Mouse (Mus musculus) lung, adult 18-20 months (tissue): ENCODE measurements at regions not wholly inside any gene's neighbourhood (a gene's known extent, or its start where the extent isn't known, plus 50 kb on each side); places are given as distances from the start of the nearest gene placed in this dataset.

Experiments used
- DNase-seq, 2 experiments: peaks; one replicate each; pipeline ENCODE4 v3.0.0; 2022; ENCODE audit warnings: mixed read lengths in 2 of 2

DNA sequence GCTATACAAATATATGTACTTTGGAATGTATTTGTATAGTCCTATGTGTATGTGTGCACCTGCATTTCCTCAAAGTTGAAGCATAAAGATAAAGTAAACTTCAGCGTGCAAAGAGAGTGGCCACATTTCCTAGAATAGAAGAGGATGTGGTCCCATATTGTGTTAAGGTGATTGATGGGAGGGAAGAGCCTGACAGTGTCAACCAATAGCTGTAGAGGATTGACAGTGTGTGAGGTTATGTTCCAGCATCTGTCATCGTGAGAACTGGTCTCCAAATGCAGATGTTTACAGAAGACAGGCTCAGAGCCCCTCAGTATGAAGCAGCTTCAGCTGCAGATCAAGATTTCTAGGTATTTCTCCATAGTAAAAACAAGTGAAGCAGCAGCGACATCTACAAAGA lies 1114.5 kb downstream of the Gsdmc2 start:
- DNase-seq, result no peak

DNA sequence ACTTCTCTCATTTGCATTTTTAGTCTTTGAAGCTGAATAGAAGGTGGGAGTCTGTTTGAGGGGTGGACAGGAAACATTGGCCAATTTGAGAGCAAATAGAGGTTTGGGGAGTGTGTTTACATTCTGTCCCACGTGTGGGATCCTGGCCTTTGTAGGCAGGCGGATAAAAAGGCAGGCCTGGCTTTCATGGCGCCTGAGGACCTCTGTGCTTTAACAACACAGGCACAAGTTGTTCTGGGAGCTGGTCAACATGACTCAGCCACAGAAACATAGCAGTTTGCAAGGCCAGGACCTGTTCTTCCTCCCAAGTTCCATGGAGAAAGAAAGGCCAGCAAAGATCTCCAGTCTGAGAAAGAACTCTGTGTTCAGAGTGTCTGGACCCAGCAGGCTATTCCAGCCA lies 1130.7 kb downstream of the Gsdmc2 start:
- no peak for DNase-seq

DNA sequence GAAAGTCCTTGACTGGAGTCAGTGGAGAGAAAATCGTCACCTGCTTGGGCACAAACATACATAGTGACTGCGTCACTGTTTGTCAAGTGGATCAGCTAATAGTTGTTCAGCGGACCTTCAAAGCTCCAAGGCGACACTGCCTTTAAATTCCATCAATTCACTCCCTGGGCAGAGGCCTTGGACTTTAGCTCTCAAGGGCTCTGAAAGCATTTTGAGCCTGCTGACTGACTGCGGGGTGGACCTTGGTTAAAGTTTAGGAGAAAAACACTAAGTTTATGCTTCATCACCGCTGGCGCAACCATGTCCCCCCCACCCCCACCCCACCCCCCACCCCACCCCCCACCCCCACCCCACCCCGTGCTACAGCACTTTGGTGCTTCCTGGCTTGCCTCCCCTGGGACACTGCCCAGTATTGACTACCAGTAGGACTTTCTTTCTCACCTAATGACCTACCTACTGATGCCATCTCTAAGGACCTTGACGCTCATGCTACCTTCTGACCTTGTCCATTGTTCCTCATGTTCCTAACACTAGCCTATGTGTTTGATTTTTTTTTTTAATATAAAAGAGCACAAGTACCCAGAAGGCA lies 1132.3 kb downstream of the Gsdmc2 start:
- DNase-seq, result peak; percentile 7 to 37

- DNase-seq, result no peak
These were observed 1132.9 kb downstream of the Gsdmc2 start for GRCm38 (mm10) chr15:62712060-62712542.

DNA sequence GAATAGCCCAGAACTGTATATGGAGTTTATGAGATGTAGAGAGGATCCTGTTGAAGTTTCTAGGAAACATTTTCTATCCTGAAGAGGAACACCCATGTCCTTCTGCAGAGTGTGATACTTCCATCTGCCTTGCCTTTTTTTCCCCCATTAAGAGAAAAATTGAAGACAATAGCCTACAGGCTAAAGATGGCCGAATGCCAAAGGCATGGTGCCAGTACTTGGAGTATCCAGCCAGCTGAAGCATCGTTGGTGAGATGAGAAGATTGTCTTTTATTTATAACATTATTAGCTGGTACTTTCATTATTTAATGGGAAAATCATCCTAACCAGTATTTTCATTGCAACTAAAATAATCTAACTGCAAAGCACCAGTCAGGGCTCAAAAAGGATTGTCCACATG lies 1135.4 kb downstream of the Gsdmc2 start:
- no peak for DNase-seq

DNA sequence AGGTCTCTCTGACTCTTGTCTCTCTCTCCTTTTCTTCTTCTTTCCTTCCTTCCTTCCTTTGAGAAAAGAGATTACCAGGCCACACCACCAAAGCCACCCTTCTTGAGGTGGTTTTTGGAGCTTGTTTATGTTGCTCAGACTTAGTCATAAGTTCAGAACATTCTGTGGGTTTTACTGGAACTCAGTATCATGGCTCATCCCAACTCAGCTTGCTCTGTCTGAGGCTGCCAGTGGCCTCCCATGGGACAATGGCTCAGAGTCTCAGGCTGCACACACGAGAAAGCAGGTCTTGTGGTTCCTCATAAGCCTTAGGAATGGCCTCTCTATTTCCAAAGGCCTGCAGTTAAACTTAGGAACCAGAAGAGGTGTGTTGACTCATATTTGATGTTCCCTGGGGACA lies 1146.4 kb downstream of the Gsdmc2 start:
- peak in 1 of 2 experiments; percentile 0 for DNase-seq

GRCm38 (mm10) chr15:62694734-62695133 lies 1150.2 kb downstream of the Gsdmc2 start:
- no peak for DNase-seq

- DNase-seq, result no peak
These were observed 1151.3 kb downstream of the Gsdmc2 start for GRCm38 (mm10) chr15:62693671-62694070.

- DNase-seq, result no peak
These were observed 1171.6 kb downstream of the Gsdmc2 start for GRCm38 (mm10) chr15:62673410-62673809.

DNA sequence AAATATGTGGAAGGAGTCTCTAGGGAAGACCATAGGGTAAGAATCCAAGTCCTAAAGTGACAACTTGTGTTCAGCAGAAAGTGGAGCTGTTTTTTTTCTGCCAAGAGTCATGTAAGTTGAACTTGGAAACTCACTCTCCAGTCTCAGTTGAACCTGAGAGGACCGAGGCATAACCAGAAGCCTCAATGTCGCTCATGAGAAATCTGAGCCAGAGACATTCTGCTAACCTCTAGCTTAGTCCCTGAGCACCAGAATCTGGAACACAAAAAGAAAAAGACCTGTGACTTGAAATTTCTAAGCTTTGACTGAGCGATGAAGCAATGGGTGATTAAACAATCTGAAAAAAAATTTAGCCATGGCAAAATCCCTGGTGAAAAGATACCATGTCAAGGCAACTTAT lies 1175.0 kb downstream of the Gsdmc2 start:
- DNase-seq, result no peak

DNA sequence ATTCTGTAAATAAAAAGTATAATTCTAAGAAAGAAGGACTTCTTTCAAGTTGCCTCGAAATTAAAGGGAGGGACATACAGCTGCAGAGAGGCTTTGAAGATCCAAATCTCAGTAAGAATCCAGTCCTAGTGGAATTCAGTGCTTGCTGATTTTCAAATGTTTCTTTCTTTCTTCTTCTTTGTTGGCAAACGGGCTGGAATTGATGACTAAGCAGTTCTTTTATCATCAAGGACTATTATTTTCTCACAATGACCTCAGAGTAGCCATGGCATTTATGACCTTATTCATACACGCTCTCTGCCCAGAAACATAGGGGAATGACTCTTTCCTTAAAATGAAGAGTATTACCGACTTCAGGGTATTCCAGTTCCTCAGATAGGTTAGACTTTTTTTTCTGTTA lies 1185.9 kb downstream of the Gsdmc2 start:
- no peak for DNase-seq

DNA sequence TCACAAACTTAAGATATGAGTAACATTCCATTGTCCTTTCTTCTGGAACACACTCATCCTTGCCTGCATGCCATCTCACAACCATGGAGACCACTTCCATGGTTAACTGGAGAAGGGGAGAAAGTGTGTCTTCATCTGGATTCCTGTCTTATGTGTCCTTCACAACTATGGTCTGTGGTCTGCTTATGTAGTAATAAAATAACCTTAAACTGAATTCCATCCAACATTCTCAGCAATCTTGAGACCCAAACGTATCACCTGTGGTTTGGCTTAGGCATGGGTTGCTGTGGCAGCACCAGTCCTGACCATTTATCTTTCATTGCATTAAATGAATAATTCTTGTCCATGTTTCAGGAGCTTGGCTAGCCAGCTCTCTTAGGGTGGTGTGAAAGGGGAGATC lies 1186.3 kb downstream of the Gsdmc2 start:
- no peak for DNase-seq

DNA sequence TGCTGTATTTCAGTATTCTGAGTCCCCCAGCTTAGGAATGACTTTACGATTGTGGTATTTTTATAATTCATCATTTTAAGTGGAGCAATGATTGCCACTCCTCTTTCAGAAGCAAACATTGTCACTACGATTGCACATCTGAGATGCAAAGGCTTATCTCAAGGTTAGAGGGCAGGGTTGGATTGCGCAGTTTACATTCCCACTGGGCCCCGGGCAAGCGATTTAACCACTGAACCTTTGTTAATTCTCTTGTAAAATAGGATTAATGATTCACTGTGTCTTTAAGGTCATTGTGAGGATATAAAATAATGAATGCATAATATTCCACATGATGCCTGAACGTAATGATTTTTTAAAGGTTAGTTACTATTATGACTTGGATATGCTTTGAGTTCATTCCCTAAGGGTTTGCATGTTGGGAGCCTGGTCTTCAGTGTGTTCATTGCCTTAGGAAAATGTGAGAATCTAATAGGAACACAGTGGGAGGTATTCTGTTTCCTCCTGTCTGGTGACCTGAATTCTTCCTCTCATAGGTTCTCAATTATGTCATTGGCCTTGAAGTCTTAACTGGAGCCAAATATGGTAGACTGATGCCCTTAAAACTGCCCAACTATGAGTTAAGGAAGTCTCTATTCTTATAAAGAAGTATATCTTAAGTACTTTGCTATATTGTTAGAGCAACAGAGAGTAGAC lies 1198.4 kb downstream of the Gsdmc2 start:
- no peak for DNase-seq

DNA sequence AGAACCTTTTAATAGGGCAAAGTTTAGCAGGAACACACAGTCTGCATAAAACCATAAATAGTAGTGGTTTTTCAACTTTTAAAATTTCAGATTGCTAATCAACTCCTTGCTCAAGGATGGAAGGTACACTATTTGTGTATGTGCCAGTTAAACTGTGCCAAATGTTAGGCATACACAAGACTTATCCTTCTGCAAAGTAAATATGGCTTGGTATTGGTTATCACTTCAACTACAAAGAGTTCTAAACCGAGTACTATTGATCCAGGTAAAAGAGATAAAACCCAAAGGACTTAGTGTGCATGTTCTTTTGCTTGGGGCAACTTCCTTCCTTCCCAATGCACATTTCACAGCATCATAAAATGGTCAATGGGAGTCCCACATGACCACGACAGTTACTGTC lies 1200.2 kb downstream of the Gsdmc2 start:
- DNase-seq, result no peak

GRCm38 (mm10) chr15:62644296-62644695 lies 1200.7 kb downstream of the Gsdmc2 start:
- DNase-seq, result no peak

DNA sequence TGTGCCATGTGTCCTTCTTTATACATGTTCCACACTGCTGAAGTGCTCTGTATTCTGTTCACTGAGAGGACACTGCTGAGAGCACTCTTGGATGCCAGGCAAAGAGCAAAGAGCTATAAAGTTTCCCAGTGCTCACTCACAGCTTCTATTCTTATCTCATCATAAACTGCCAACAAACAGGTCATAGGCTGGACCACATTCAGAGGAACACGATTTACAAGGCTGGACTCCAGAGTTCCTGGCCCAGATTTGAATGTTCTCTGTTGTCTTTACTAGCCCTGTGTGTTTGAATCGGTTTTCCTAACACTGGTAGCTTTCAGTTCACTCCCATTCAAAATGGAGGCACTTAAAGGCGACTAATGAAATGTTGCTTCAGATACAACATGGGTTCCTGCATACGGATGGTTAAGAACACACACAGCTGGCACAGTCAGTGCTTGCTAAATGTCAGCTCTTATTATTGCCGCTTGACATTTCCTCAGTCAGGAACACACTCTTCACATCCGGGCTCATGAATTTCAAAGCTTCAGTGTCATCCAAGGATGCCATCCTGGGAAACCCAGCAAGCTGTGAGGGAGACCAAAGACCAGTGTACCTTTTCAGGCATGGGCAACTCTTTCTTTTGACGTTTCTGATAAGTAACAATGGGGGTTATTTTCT lies 1203.8 kb downstream of the Gsdmc2 start:
- DNase-seq, result peak in 1 of 2 experiments; percentile 2

- DNase-seq, result no peak
These were observed 1219.6 kb downstream of the Gsdmc2 start for GRCm38 (mm10) chr15:62625406-62625805.

DNA sequence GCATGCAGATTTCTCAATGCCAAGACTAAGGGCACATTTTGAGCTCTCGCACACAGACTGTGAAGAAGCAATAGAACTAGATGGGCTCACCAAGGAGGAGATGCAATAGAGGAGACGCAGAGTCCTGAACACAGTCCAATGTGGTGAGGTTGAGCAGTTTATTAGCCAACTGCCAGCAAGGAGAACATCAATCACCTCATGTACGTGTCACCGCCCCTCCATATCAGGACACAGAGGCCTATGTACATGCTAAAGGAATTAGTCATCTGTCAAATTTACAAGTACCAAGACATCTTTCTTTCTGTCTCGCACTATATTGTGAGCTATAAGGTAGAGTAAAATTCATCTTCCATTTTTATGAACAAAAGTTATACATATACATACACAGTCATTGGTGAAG lies 1228.9 kb downstream of the Gsdmc2 start:
- no peak for DNase-seq

DNA sequence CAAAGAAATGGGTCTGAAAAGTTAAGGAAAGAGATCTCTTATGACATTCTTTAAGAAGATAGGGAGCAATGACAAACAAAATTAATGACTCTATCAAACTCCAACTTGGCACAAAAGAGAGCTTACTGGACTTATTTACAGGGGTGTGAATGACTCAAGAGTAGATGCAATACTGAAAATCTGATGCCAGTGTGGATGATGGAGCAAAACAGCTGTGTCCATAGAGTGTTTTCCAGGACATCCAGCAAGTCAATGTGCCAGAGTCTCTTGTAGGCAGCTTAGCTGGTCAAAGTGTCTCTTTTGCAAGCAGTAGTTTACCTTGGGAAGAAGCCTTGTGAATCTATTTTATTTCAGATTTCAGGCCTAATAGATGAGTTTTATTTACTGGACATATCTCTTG lies 1248.2 kb downstream of the Gsdmc2 start:
- DNase-seq, result no peak

DNA sequence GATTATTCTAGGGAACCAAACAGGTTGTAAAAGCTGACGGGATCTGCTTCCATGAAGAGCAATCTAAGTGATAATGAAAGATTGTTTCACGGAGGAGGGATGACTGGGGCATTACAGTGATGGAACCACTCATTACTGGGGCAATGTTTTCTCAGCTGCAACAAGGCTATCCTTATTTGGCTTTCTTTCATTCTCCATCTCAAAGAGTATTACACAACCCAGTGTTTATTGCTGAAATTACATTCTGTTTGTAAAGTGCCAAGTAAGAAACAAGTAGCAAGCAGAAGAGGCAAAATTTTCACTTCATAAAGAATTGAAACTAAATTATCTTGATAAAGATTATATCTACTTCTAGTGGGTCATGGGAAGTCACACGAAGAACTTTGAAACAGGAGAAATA lies 1256.4 kb downstream of the Gsdmc2 start:
- no peak for DNase-seq

DNA sequence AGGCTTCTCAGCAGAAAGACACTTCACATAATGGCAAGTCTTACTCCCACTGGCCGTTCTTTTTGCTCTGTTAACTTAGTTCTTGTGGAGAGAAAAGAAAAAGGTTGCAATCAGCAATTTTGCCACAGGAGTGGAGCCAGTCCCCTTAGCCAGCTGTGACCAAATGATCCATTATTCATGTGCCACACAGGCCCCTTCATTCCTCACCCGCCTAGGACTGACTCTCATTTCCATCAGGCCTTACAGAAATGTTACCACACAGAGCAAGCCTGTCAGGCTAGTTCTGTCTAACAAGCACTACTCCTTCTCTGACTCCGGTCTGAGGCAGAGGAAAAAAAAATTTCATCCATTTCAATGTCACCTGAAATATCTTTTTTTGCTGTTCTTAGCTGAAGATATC lies 1266.2 kb downstream of the Gsdmc2 start:
- DNase-seq, result no peak

DNA sequence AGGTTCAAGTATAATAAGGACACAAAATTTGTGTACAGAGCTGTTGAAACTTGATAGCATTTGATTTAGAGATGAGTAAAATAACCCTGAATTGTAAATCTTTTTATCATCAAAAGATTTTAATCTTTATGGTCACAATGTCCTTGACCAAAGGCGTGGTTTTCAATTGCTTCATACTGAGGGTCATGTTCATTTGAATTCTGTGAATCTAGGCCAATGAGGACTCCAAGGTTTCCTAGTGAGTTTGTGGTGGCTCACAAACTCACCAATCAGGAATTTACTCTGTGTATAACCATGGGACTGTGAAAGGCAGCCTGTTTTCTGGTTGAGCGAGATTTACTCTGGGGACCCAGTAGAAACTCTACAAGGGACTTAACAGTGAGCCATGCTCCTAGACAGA lies 1269.2 kb downstream of the Gsdmc2 start:
- DNase-seq, result no peak

DNA sequence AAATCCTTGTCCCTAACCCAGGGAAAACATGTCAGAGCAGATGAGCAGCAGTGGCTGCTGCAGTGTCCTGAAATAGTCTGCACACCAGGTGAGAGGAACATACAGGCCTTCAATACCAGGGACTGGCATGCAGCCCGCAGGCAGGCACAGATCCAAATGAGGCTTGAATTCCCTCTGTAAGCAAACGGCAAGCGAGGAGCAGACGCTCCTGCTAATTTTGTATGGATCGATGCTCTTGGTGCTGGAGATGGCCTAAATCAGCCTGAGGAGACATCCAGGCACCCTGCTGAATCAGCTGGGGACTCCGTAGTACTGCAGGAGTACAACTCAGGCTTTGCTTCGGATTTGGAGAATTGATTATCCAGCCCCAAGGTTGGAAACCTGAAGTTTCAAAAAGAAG lies 1273.2 kb downstream of the Gsdmc2 start:
- DNase-seq, result no peak
